Mouse (Mus musculus): ENCODE results near the gene P4hb. TPM values are rescaled to one million over a fixed set of nuclear protein-coding genes. Genes with fewer than 3 reads are reported as not detected.

Gene P4hb
- total and polyA plus RNA-seq, 3 experiments = 563 to 1,152 (median 625) TPM

GRCm38 (mm10) chr11:120518027-120518426, 55.0 kb downstream of the P4hb start:
- peaks cover 5 to 11% of the 10 kb centered on the region in 2 experiments for H3K4me1 ChIP-seq (ENCODE audit: control insufficient read depth in 1 of 2, insufficient read depth in 2 of 2, low read length in 2 of 2)
- H3K79me2 ChIP-seq (ENCODE audit: control insufficient read depth, insufficient read depth, low read length, poor library complexity) = no peaks in the 10 kb centered on the region
- no peaks in the 10 kb centered on the region for H3K27me3 ChIP-seq (ENCODE audit: control insufficient read depth in 1 of 2, insufficient read depth in 2 of 2, low read length in 2 of 2)
- TF ChIP-seq ZNF384 (IDR thresholded peaks at IDR 0.05; ENCODE audit: low read depth, low read length) (no peak), POLR2AphosphoS2 (IDR thresholded peaks at IDR 0.05; ENCODE audit: low read length) (no peak), MAFK (IDR thresholded peaks at IDR 0.05; ENCODE audit: borderline replicate concordance, low read depth, low read length) (no peak), E2F4 (IDR thresholded peaks at IDR 0.05; ENCODE audit: borderline replicate concordance, low read depth, low read length) (no peak), TCF12 (IDR thresholded peaks at IDR 0.05; ENCODE audit: low read depth, low read length) (no peak), KAT2A (conservative IDR thresholded peaks at IDR 0.05; ENCODE audit: low read depth, low read length) (no peak), MYC (IDR thresholded peaks at IDR 0.05; ENCODE audit: low read depth, low read length) (no peak), MYB (IDR thresholded peaks at IDR 0.05; ENCODE audit: low read depth, low read length) (no peak), ZMIZ1 (IDR thresholded peaks at IDR 0.05; ENCODE audit: low read depth, low read length) (no peak), CHD2 (IDR thresholded peaks at IDR 0.05; ENCODE audit: low read length) (no peak), RCOR1 (IDR thresholded peaks at IDR 0.05; ENCODE audit: low read depth, low read length) (no peak), CHD1 (IDR thresholded peaks at IDR 0.05; ENCODE audit: low read depth, low read length) (no peak), MEF2A (IDR thresholded peaks at IDR 0.05; ENCODE audit: extremely low read depth, insufficient replicate concordance, low read depth, low read length, poor library complexity, severe bottlenecking) (no peak), UBTF (IDR thresholded peaks at IDR 0.05; ENCODE audit: borderline replicate concordance, insufficient read depth, low read depth, low read length) (no peak), ELF1 (IDR thresholded peaks at IDR 0.05; ENCODE audit: low read depth, low read length) (no peak), SMC3 (IDR thresholded peaks at IDR 0.05; ENCODE audit: low read depth, low read length) (no peak), MXI1 (IDR thresholded peaks at IDR 0.05; ENCODE audit: low read depth, low read length) (no peak), ZKSCAN1 (IDR thresholded peaks at IDR 0.05; ENCODE audit: low read depth, low read length) (no peak), JUND (IDR thresholded peaks at IDR 0.05; ENCODE audit: low read depth, low read length) (no peak)
- H3K9ac ChIP-seq (ENCODE audit: control insufficient read depth, low read depth, low read length, poor library complexity, severe bottlenecking) = no peak overlapping the region
- DNase-seq (ENCODE audit: low read depth, low spot score) = peak; percentile 42
- H3K27ac ChIP-seq (ENCODE audit: control insufficient read depth, low read depth, low read length) = no peak overlapping the region
- no peaks in the 10 kb centered on the region for H3K9me3 ChIP-seq (replicated peaks; ENCODE audit: insufficient read depth, low read length)
- no peak overlapping the region for H3K4me3 ChIP-seq (ENCODE audit: control insufficient read depth in 1 of 2, insufficient read depth in 1 of 2, low read depth in 2 of 2, low read length in 2 of 2)
- peaks cover 0 to 8% of the 10 kb centered on the region in 2 experiments; a peak in 2 of 4 replicates for H3K36me3 ChIP-seq (ENCODE audit: control insufficient read depth in 1 of 2, insufficient read depth in 2 of 2, low read length in 2 of 2)

GRCm38 (mm10) chr11:120517147-120517546, 55.9 kb downstream of the P4hb start:
- TF ChIP-seq SMC3 (IDR thresholded peaks at IDR 0.05; ENCODE audit: low read depth, low read length) (no peak), HCFC1 (IDR thresholded peaks at IDR 0.05; ENCODE audit: low read depth, low read length) (no peak), MYC (IDR thresholded peaks at IDR 0.05; ENCODE audit: low read depth, low read length) (no peak), TCF12 (IDR thresholded peaks at IDR 0.05; ENCODE audit: low read depth, low read length) (no peak), KAT2A (conservative IDR thresholded peaks at IDR 0.05; ENCODE audit: low read depth, low read length) (no peak), MXI1 (IDR thresholded peaks at IDR 0.05; ENCODE audit: low read depth, low read length) (no peak), RCOR1 (IDR thresholded peaks at IDR 0.05; ENCODE audit: low read depth, low read length) (no peak), ZMIZ1 (IDR thresholded peaks at IDR 0.05; ENCODE audit: low read depth, low read length) (no peak), ETS1 (IDR thresholded peaks at IDR 0.05; ENCODE audit: low read depth, low read length) (no peak), CTCF (IDR thresholded peaks at IDR 0.05 in 2 of 3, conservative IDR thresholded peaks at IDR 0.05 in 1 of 3; ENCODE audit: control insufficient read depth in 1 of 3, insufficient read depth in 1 of 3, low read depth in 2 of 3, low read length in 3 of 3, poor library complexity in 1 of 3, severe bottlenecking in 1 of 3) (no peak), CHD1 (IDR thresholded peaks at IDR 0.05; ENCODE audit: low read depth, low read length) (no peak), MAX (IDR thresholded peaks at IDR 0.05; ENCODE audit: low read length) (no peak), GABPA (IDR thresholded peaks at IDR 0.05; ENCODE audit: low read depth, low read length) (no peak), MAFK (IDR thresholded peaks at IDR 0.05; ENCODE audit: borderline replicate concordance, low read depth, low read length) (no peak), GATA1 (IDR thresholded peaks at IDR 0.05; ENCODE audit: low read depth, low read length) (no peak), MYB (IDR thresholded peaks at IDR 0.05; ENCODE audit: low read depth, low read length) (no peak), MEF2A (IDR thresholded peaks at IDR 0.05; ENCODE audit: extremely low read depth, insufficient replicate concordance, low read depth, low read length, poor library complexity, severe bottlenecking) (no peak), ELF1 (IDR thresholded peaks at IDR 0.05; ENCODE audit: low read depth, low read length) (no peak), JUND (IDR thresholded peaks at IDR 0.05; ENCODE audit: low read depth, low read length) (no peak), NRF1 (IDR thresholded peaks at IDR 0.05; ENCODE audit: insufficient read depth, low read depth, low read length, poor library complexity, severe bottlenecking) (no peak)
- Histone ChIP-seq H3K27me3 (ENCODE audit: control insufficient read depth in 1 of 2, insufficient read depth in 2 of 2, low read length in 2 of 2) (no peaks in the 10 kb centered on the region), H3K79me2 (ENCODE audit: control insufficient read depth, insufficient read depth, low read length, poor library complexity) (no peaks in the 10 kb centered on the region), H3K9ac (ENCODE audit: control insufficient read depth, low read depth, low read length, poor library complexity, severe bottlenecking) (no peak overlapping the region), H3K36me3 (ENCODE audit: control insufficient read depth in 1 of 2, insufficient read depth in 2 of 2, low read length in 2 of 2) (peaks cover 0 to 8% of the 10 kb centered on the region in 2 experiments; a peak in 2 of 4 replicates), H3K4me3 (ENCODE audit: control insufficient read depth in 1 of 2, insufficient read depth in 1 of 2, low read depth in 2 of 2, low read length in 2 of 2) (no peak overlapping the region), H3K9me3 (replicated peaks; ENCODE audit: insufficient read depth, low read length) (no peaks in the 10 kb centered on the region), H3K4me1 (ENCODE audit: control insufficient read depth in 1 of 2, insufficient read depth in 2 of 2, low read length in 2 of 2) (peaks cover 5 to 11% of the 10 kb centered on the region in 2 experiments), H3K27ac (ENCODE audit: control insufficient read depth, low read depth, low read length) (no peak overlapping the region)
- DNase-seq (ENCODE audit: low read depth, low spot score) = no peak
